Mouse (Mus musculus) CH12.LX (cell line): Measurements from ENCODE around the gene Nacc1.
"Not testable (repeated sequence)": the region's sequence is repeated elsewhere in the genome, so short reads cannot be mapped to it uniquely, and the experiment has no call there.

Source experiments
- CTCF ChIP-seq, 2 experiments: IDR thresholded peaks in 1 of 2; conservative IDR thresholded peaks in 1 of 2; 2 replicates each; pipeline ENCODE4 v1.5.1; 2011 to 2012; ENCODE audit warnings: low read depth in 2 of 2, low read length in 2 of 2, improper control_type of control experiment in 1 of 2, inconsistent platforms in 1 of 2, mild to moderate bottlenecking in 1 of 2, moderate library complexity in 1 of 2
- EP300 ChIP-seq: IDR thresholded peaks from 2 replicates; pipeline ENCODE4 v1.6.1; 2011; ENCODE audit warnings: low read length, improper control_type of control experiment
- MAZ ChIP-seq: IDR thresholded peaks from 2 replicates; pipeline ENCODE4 v1.6.1; 2012; ENCODE audit warnings: low read depth, mild to moderate bottlenecking, inconsistent platforms, low read length, improper control_type of control experiment, moderate library complexity
- MEF2A ChIP-seq: IDR thresholded peaks from 2 replicates; pipeline ENCODE4 v1.6.1; 2014; ENCODE audit warnings: low read depth, mild to moderate bottlenecking, inconsistent platforms, low read length, improper control_type of control experiment, borderline replicate concordance
- POLR2A ChIP-seq: IDR thresholded peaks from 2 replicates; pipeline ENCODE4 v1.6.1; 2011; ENCODE audit warnings: low read depth, mild to moderate bottlenecking, improper control_type of control experiment, low read length
- POLR2AphosphoS2 ChIP-seq: IDR thresholded peaks from 2 replicates; pipeline ENCODE4 v1.6.1; 2011; ENCODE audit warnings: low read depth, low read length, improper control_type of control experiment
- RCOR1 ChIP-seq: conservative IDR thresholded peaks from 2 replicates; pipeline ENCODE4 v1.6.1; 2012; ENCODE audit warnings: low read depth, mild to moderate bottlenecking, inconsistent platforms, low read length, improper control_type of control experiment

- TF ChIP-seq MEF2A; EP300; POLR2AphosphoS2; MAZ; POLR2A; CTCF (conservative IDR thresholded peaks at IDR 0.05 in 1 of 2, IDR thresholded peaks at IDR 0.05 in 1 of 2; ENCODE audit: low read depth in 2 of 2, low read length in 2 of 2); RCOR1: not testable (repeated sequence)
These were observed 64.2 kb downstream of the Nacc1 start for GRCm38 (mm10) chr8:84623425-84623824.
